Mouse (Mus musculus): ENCODE data around the gene Defb25. TPM values are rescaled to one million over a fixed set of nuclear protein-coding genes. Genes with fewer than 3 reads are reported as not detected.

Gene Defb25
- polyA plus RNA-seq, 1 experiment from 2014 or later, result 0.95 TPM

GRCm38 (mm10) chr2:152626774-152627591, 4.1 kb upstream of the Defb25 start, which contains the start of gene Rem1:
Gene Rem1 (plus strand): TSS chr2:152626951.
- WGBS, result under 1% methylated on average over 59 of the region's 59 CpGs
- H3K27me3 ChIP-seq (ENCODE audit: control insufficient read depth, insufficient read depth, low read length), result peaks cover 30% of the 10 kb centered on the region

GRCm38 (mm10) chr2:152625256-152625655, 2.4 kb upstream of the Defb25 start:
- no peak overlapping the region for H3K27ac ChIP-seq (replicated peaks in 1 of 2; ENCODE audit: control insufficient read depth in 1 of 2, insufficient read depth in 1 of 2, low read depth in 2 of 2, low read length in 2 of 2)
- peaks cover 30% of the 10 kb centered on the region for H3K27me3 ChIP-seq (ENCODE audit: control insufficient read depth, insufficient read depth, low read length)
- WGBS, result 12% methylated on average over 1 of the region's 1 CpGs
- H3K9ac ChIP-seq (ENCODE audit: low read length), result no peak overlapping the region
- no peak for ATAC-seq (ENCODE audit: insufficient number of reproducible peaks, insufficient read depth, low FRiP score, low read depth)
- H3K36me3 ChIP-seq (ENCODE audit: control insufficient read depth, insufficient read depth, low read length), result no peaks in the 10 kb centered on the region
- H3K9me3 ChIP-seq (ENCODE audit: control insufficient read depth, low read length), result no peaks in the 10 kb centered on the region
- H3K4me1 ChIP-seq (ENCODE audit: control insufficient read depth in 2 of 2, insufficient read depth in 2 of 2, low read length in 2 of 2), result peaks cover 2 to 7% of the 10 kb centered on the region in 2 experiments; a peak in 2 of 4 replicates
- H3K4me3 ChIP-seq (ENCODE audit: control insufficient read depth in 1 of 2, insufficient read depth in 1 of 2, low read depth in 1 of 2, low read length in 2 of 2), result no peak overlapping the region
- no peak overlapping the region for H3K4me2 ChIP-seq (ENCODE audit: low read length)

More at GRCm38 (mm10) chr2:152626774-152627591, 4.1 kb upstream of the Defb25 start, which contains the start of gene Rem1:
- H3K9ac ChIP-seq (ENCODE audit: low read length), result peak within 1 kb of the TSS; percentile 77
- peak within 1 kb of the TSS; percentile 48 to 53 for H3K4me3 ChIP-seq (ENCODE audit: control insufficient read depth in 1 of 2, insufficient read depth in 1 of 2, low read depth in 1 of 2, low read length in 2 of 2)
- peak within 1 kb of the TSS; percentile 79 for H3K4me2 ChIP-seq (ENCODE audit: low read length)
- no peaks in the 10 kb centered on the region for H3K9me3 ChIP-seq (ENCODE audit: control insufficient read depth, low read length)
- H3K27ac ChIP-seq (replicated peaks in 1 of 2; ENCODE audit: control insufficient read depth in 1 of 2, insufficient read depth in 1 of 2, low read depth in 2 of 2, low read length in 2 of 2), result peak within 1 kb of the TSS; percentile 21 to 34; a peak in 2 of 4 replicates
- H3K4me1 ChIP-seq (ENCODE audit: control insufficient read depth in 2 of 2, insufficient read depth in 2 of 2, low read length in 2 of 2), result peaks cover 0 to 7% of the 10 kb centered on the region in 2 experiments; a peak in 2 of 4 replicates
- H3K36me3 ChIP-seq (ENCODE audit: control insufficient read depth, insufficient read depth, low read length), result 0 out of 2 replicates have a peak, but pooled peaks cover 4% of the 10 kb centered on the region
- no peak; the same call in 1 of the 2 replicates for ATAC-seq (ENCODE audit: insufficient number of reproducible peaks, insufficient read depth, low FRiP score, low read depth)

- Histone ChIP-seq H3K4me1 (ENCODE audit: control insufficient read depth in 2 of 2, insufficient read depth in 2 of 2, low read length in 2 of 2) (peaks cover 2 to 7% of the 10 kb centered on the region in 2 experiments; a peak in 2 of 4 replicates), H3K4me2 (ENCODE audit: low read length) (no peak overlapping the region), H3K9me3 (ENCODE audit: control insufficient read depth, low read length) (no peaks in the 10 kb centered on the region), H3K27me3 (ENCODE audit: control insufficient read depth, insufficient read depth, low read length) (peaks cover 30% of the 10 kb centered on the region), H3K36me3 (ENCODE audit: control insufficient read depth, insufficient read depth, low read length) (no peaks in the 10 kb centered on the region), H3K4me3 (ENCODE audit: control insufficient read depth in 1 of 2, insufficient read depth in 1 of 2, low read depth in 1 of 2, low read length in 2 of 2) (no peak overlapping the region), H3K9ac (ENCODE audit: low read length) (no peak overlapping the region), H3K27ac (replicated peaks in 1 of 2; ENCODE audit: control insufficient read depth in 1 of 2, insufficient read depth in 1 of 2, low read depth in 2 of 2, low read length in 2 of 2) (no peak overlapping the region)
- WGBS, result 90% methylated on average over 2 of the region's 2 CpGs
- ATAC-seq (ENCODE audit: insufficient number of reproducible peaks, insufficient read depth, low FRiP score, low read depth), result no peak
These were observed 1.7 kb upstream of the Defb25 start for GRCm38 (mm10) chr2:152624566-152624965.

GRCm38 (mm10) chr2:152622151-152622550, 702 bp downstream of the Defb25 start:
- no peak overlapping the region for H3K4me2 ChIP-seq (ENCODE audit: low read length)
- H3K9ac ChIP-seq (ENCODE audit: low read length), result no peak overlapping the region
- H3K4me1 ChIP-seq (ENCODE audit: control insufficient read depth in 2 of 2, insufficient read depth in 2 of 2, low read length in 2 of 2), result peaks cover 2 to 7% of the 10 kb centered on the region in 2 experiments; a peak in 2 of 4 replicates
- peaks cover 19% of the 10 kb centered on the region for H3K27me3 ChIP-seq (ENCODE audit: control insufficient read depth, insufficient read depth, low read length)
- no peaks in the 10 kb centered on the region for H3K36me3 ChIP-seq (ENCODE audit: control insufficient read depth, insufficient read depth, low read length)
- H3K9me3 ChIP-seq (ENCODE audit: control insufficient read depth, low read length), result no peaks in the 10 kb centered on the region
- no peak for ATAC-seq (ENCODE audit: insufficient number of reproducible peaks, insufficient read depth, low FRiP score, low read depth)
- H3K4me3 ChIP-seq (ENCODE audit: control insufficient read depth in 1 of 2, insufficient read depth in 1 of 2, low read depth in 1 of 2, low read length in 2 of 2), result no peak overlapping the region
- WGBS, result 87% methylated on average over 13 of the region's 13 CpGs
- no peak overlapping the region for H3K27ac ChIP-seq (replicated peaks in 1 of 2; ENCODE audit: control insufficient read depth in 1 of 2, insufficient read depth in 1 of 2, low read depth in 2 of 2, low read length in 2 of 2)

GRCm38 (mm10) chr2:152620367-152621134, 2.3 kb downstream of the Defb25 start:
- Histone ChIP-seq H3K4me2 (ENCODE audit: low read length) (no peak overlapping the region), H3K4me3 (ENCODE audit: control insufficient read depth in 1 of 2, insufficient read depth in 1 of 2, low read depth in 1 of 2, low read length in 2 of 2) (no peak overlapping the region), H3K9ac (ENCODE audit: low read length) (no peak overlapping the region), H3K27ac (replicated peaks in 1 of 2; ENCODE audit: control insufficient read depth in 1 of 2, insufficient read depth in 1 of 2, low read depth in 2 of 2, low read length in 2 of 2) (no peak overlapping the region), H3K9me3 (ENCODE audit: control insufficient read depth, low read length) (no peaks in the 10 kb centered on the region), H3K4me1 (ENCODE audit: control insufficient read depth in 2 of 2, insufficient read depth in 2 of 2, low read length in 2 of 2) (0 out of 4 replicates have a peak, but pooled peaks cover 0 to 2% of the 10 kb centered on the region in 2 experiments), H3K36me3 (ENCODE audit: control insufficient read depth, insufficient read depth, low read length) (no peaks in the 10 kb centered on the region), H3K27me3 (ENCODE audit: control insufficient read depth, insufficient read depth, low read length) (peaks cover 4% of the 10 kb centered on the region; the same call in 1 of the 2 replicates)
- ATAC-seq (ENCODE audit: insufficient number of reproducible peaks, insufficient read depth, low FRiP score, low read depth), result no peak
- 65% methylated on average over 9 of the region's 9 CpGs for WGBS

GRCm38 (mm10) chr2:152617374-152617773, 5.5 kb downstream of the Defb25 start:
- 64% methylated on average over 5 of the region's 5 CpGs for WGBS
- no peaks in the 10 kb centered on the region for H3K36me3 ChIP-seq (ENCODE audit: control insufficient read depth, insufficient read depth, low read length)
- no peak overlapping the region for H3K4me2 ChIP-seq (ENCODE audit: low read length)
- ATAC-seq (ENCODE audit: insufficient number of reproducible peaks, insufficient read depth, low FRiP score, low read depth), result no peak
- H3K27me3 ChIP-seq (ENCODE audit: control insufficient read depth, insufficient read depth, low read length), result no peaks in the 10 kb centered on the region
- H3K27ac ChIP-seq (replicated peaks in 1 of 2; ENCODE audit: control insufficient read depth in 1 of 2, insufficient read depth in 1 of 2, low read depth in 2 of 2, low read length in 2 of 2), result no peak overlapping the region
- no peak overlapping the region for H3K4me3 ChIP-seq (ENCODE audit: control insufficient read depth in 1 of 2, insufficient read depth in 1 of 2, low read depth in 1 of 2, low read length in 2 of 2)
- no peak overlapping the region for H3K9ac ChIP-seq (ENCODE audit: low read length)
- no peaks in the 10 kb centered on the region for H3K9me3 ChIP-seq (ENCODE audit: control insufficient read depth, low read length)
- H3K4me1 ChIP-seq (ENCODE audit: control insufficient read depth in 2 of 2, insufficient read depth in 2 of 2, low read length in 2 of 2), result 0 out of 4 replicates have a peak, but pooled peaks cover 0 to 2% of the 10 kb centered on the region in 2 experiments

GRCm38 (mm10) chr2:152616470-152616869, 6.4 kb downstream of the Defb25 start:
- Histone ChIP-seq H3K27me3 (ENCODE audit: control insufficient read depth, insufficient read depth, low read length) (no peaks in the 10 kb centered on the region), H3K4me2 (ENCODE audit: low read length) (no peak overlapping the region), H3K36me3 (ENCODE audit: control insufficient read depth, insufficient read depth, low read length) (no peaks in the 10 kb centered on the region), H3K4me3 (ENCODE audit: control insufficient read depth in 1 of 2, insufficient read depth in 1 of 2, low read depth in 1 of 2, low read length in 2 of 2) (no peak overlapping the region), H3K9ac (ENCODE audit: low read length) (no peak overlapping the region), H3K9me3 (ENCODE audit: control insufficient read depth, low read length) (no peaks in the 10 kb centered on the region), H3K27ac (replicated peaks in 1 of 2; ENCODE audit: control insufficient read depth in 1 of 2, insufficient read depth in 1 of 2, low read depth in 2 of 2, low read length in 2 of 2) (no peak overlapping the region), H3K4me1 (ENCODE audit: control insufficient read depth in 2 of 2, insufficient read depth in 2 of 2, low read length in 2 of 2) (0 out of 4 replicates have a peak, but pooled peaks cover 0 to 2% of the 10 kb centered on the region in 2 experiments)
- WGBS, result 36% methylated on average over 6 of the region's 6 CpGs
- no peak for ATAC-seq (ENCODE audit: insufficient number of reproducible peaks, insufficient read depth, low FRiP score, low read depth)
